Mouse (Mus musculus) midbrain, embryonic 11.5 days (tissue): ENCODE data around the gene Thrb. TPM values are rescaled to one million over a fixed set of nuclear protein-coding genes. Genes with fewer than 3 reads are reported as not detected.

ENCODE experiments used
- ATAC-seq: fragments of 200-750 bp; cut with Nextera tagmentation; 2 replicates; pipeline ENCODE4 v1.8.0; 2017; ENCODE audit warnings: moderate TSS enrichment, moderate library complexity; ENCODE audit not compliant: low FRiP score
- DNase-seq: peaks from one replicate; pipeline ENCODE4 v3.0.0; 2015; ENCODE audit warnings: low spot score; ENCODE audit errors: missing footprints
- H3K27ac ChIP-seq: fragments of 300-500 bp; sonication (generic); 2 replicates; pipeline ENCODE4 v1.5.1; 2014; ENCODE audit warnings: low read depth, low read length
- H3K27me3 ChIP-seq: fragments of 300-500 bp; sonication (generic); 2 replicates; pipeline ENCODE4 v1.6.1; 2014; ENCODE audit warnings: mild to moderate bottlenecking, low read length, moderate library complexity, mixed read lengths; ENCODE audit not compliant: control insufficient read depth, insufficient read depth
- H3K36me3 ChIP-seq: fragments of 300-500 bp; sonication (generic); 2 replicates; pipeline ENCODE4 v1.6.1; 2014; ENCODE audit warnings: mild to moderate bottlenecking, low read length, moderate library complexity, mixed read lengths; ENCODE audit not compliant: control insufficient read depth, insufficient read depth
- H3K4me1 ChIP-seq: fragments of 300-500 bp; sonication (generic); 2 replicates; pipeline ENCODE4 v1.6.1; 2014; ENCODE audit warnings: low read length; ENCODE audit not compliant: control insufficient read depth, insufficient read depth
- H3K4me2 ChIP-seq: fragments of 300-500 bp; sonication (generic); 2 replicates; pipeline ENCODE4 v1.6.1; 2014; ENCODE audit warnings: mild to moderate bottlenecking, moderate library complexity
- H3K4me3 ChIP-seq: fragments of 300-500 bp; sonication (generic); 2 replicates; pipeline ENCODE4 v1.5.1; 2014; ENCODE audit warnings: low read depth, low read length
- H3K9ac ChIP-seq: fragments of 300-500 bp; sonication (generic); 2 replicates; pipeline ENCODE4 v1.6.1; 2014; ENCODE audit warnings: low read length
- H3K9me3 ChIP-seq: fragments of 300-500 bp; sonication (generic); 2 replicates; pipeline ENCODE4 v1.6.1; 2016; ENCODE audit warnings: low read length; ENCODE audit not compliant: control insufficient read depth
- WGBS: fragments of 180-500 bp; shearing (Covaris S2); extraction: QIAGEN DNeasy Blood & Tissue Kit; methylation state at CpG from one replicate; pipeline ENCODE4 v1.1.7; 2014; 5-methylcytosine and 5-hydroxymethylcytosine counted together
- polyA plus RNA-seq: library from polyadenylated mRNA; unstranded; fragments of >200 nt; fragmentation: Nextera tagmentation; extraction: Ambion mirVana; gene quantifications from 2 replicates; pipeline ENCODE4 v1.2.1, GENCODE M21; 2014

The Thrb gene
- polyA plus RNA-seq, 1 experiment from 2014 or later, result 0.82 TPM

GRCm38 (mm10) chr14:17954038-17954437 is 294.0 kb downstream of the Thrb start:
- H3K4me2 ChIP-seq, result no peak overlapping the region
- no peak for ATAC-seq
- H3K36me3 ChIP-seq, result no peaks in the 10 kb centered on the region
- H3K9me3 ChIP-seq, result no peaks in the 10 kb centered on the region
- no peak overlapping the region for H3K9ac ChIP-seq
- no peak for DNase-seq
- H3K4me3 ChIP-seq, result no peak overlapping the region
- H3K27me3 ChIP-seq, result no peaks in the 10 kb centered on the region
- H3K27ac ChIP-seq, result no peak overlapping the region
- WGBS, result 81% methylated on average over 2 of the region's 2 CpGs
- H3K4me1 ChIP-seq, result no peaks in the 10 kb centered on the region

GRCm38 (mm10) chr14:17959901-17960300 is 299.8 kb downstream of the Thrb start:
- Histone ChIP-seq H3K27ac (no peak overlapping the region), H3K4me3 (no peak overlapping the region), H3K36me3 (no peaks in the 10 kb centered on the region), H3K4me2 (no peak overlapping the region), H3K4me1 (no peaks in the 10 kb centered on the region), H3K27me3 (no peaks in the 10 kb centered on the region), H3K9ac (no peak overlapping the region), H3K9me3 (no peaks in the 10 kb centered on the region)
- DNase-seq, result no peak
- WGBS, result 52% methylated on average over 2 of the region's 2 CpGs
- ATAC-seq, result no peak

GRCm38 (mm10) chr14:17967117-17967726 is 307.2 kb downstream of the Thrb start:
- DNase-seq (peak; percentile 86), ATAC-seq (peak; percentile 85)
- no peaks in the 10 kb centered on the region for H3K27me3 ChIP-seq

GRCm38 (mm10) chr14:17972132-17972531 is 312.1 kb downstream of the Thrb start:
- WGBS, result 59% methylated on average over 4 of the region's 4 CpGs
- no peaks in the 10 kb centered on the region for H3K4me1 ChIP-seq
- no peaks in the 10 kb centered on the region for H3K27me3 ChIP-seq
- H3K27ac ChIP-seq, result no peak overlapping the region
- no peak overlapping the region for H3K9ac ChIP-seq
- H3K36me3 ChIP-seq, result no peaks in the 10 kb centered on the region
- ATAC-seq (peak; percentile 21; the same call in 1 of the 2 replicates), DNase-seq (peak; percentile 84)
- no peak overlapping the region for H3K4me2 ChIP-seq
- H3K4me3 ChIP-seq, result no peak overlapping the region
- no peaks in the 10 kb centered on the region for H3K9me3 ChIP-seq

More at GRCm38 (mm10) chr14:17967117-17967726, 307.2 kb downstream of the Thrb start:
- H3K27ac ChIP-seq, result no peak overlapping the region
- WGBS, result 27% methylated on average over 5 of the region's 5 CpGs
- H3K9ac ChIP-seq, result no peak overlapping the region
- no peak overlapping the region for H3K4me2 ChIP-seq
- no peak overlapping the region for H3K4me3 ChIP-seq
- no peaks in the 10 kb centered on the region for H3K9me3 ChIP-seq
- no peaks in the 10 kb centered on the region for H3K4me1 ChIP-seq
- no peaks in the 10 kb centered on the region for H3K36me3 ChIP-seq

- 69% methylated on average over 6 of the region's 6 CpGs for WGBS
- Histone ChIP-seq H3K36me3 (no peaks in the 10 kb centered on the region), H3K27me3 (no peaks in the 10 kb centered on the region), H3K27ac (no peak overlapping the region), H3K4me1 (no peaks in the 10 kb centered on the region), H3K4me2 (no peak overlapping the region), H3K4me3 (no peak overlapping the region), H3K9ac (no peak overlapping the region), H3K9me3 (no peaks in the 10 kb centered on the region)
- DNase-seq (no peak), ATAC-seq (peak; percentile 42)
Measured at GRCm38 (mm10) chr14:17972665-17973064, 312.6 kb downstream of the Thrb start.

- Histone ChIP-seq H3K4me3 (no peak overlapping the region), H3K4me2 (no peak overlapping the region), H3K36me3 (no peaks in the 10 kb centered on the region), H3K27me3 (no peaks in the 10 kb centered on the region), H3K9me3 (no peaks in the 10 kb centered on the region), H3K9ac (no peak overlapping the region), H3K27ac (no peak overlapping the region), H3K4me1 (no peaks in the 10 kb centered on the region)
- ATAC-seq (no peak), DNase-seq (no peak)
- 83% methylated on average over 1 of the region's 1 CpGs for WGBS
Measured at GRCm38 (mm10) chr14:17975786-17976185, 315.7 kb downstream of the Thrb start.

- H3K4me2 ChIP-seq, result no peak overlapping the region
Measured at GRCm38 (mm10) chr14:17978259-17978658, 318.2 kb downstream of the Thrb start.

GRCm38 (mm10) chr14:17981258-17981657 is 321.2 kb downstream of the Thrb start:
- H3K4me3 ChIP-seq, result no peak overlapping the region
- no peak overlapping the region for H3K9ac ChIP-seq
- DNase-seq (no peak), ATAC-seq (no peak)
- WGBS, result 77% methylated on average over 3 of the region's 3 CpGs
- H3K27me3 ChIP-seq, result no peaks in the 10 kb centered on the region
- H3K4me1 ChIP-seq, result no peaks in the 10 kb centered on the region
- no peaks in the 10 kb centered on the region for H3K9me3 ChIP-seq
- no peak overlapping the region for H3K27ac ChIP-seq
- no peak overlapping the region for H3K4me2 ChIP-seq
- H3K36me3 ChIP-seq, result no peaks in the 10 kb centered on the region

More at GRCm38 (mm10) chr14:17978259-17978658, 318.2 kb downstream of the Thrb start:
- DNase-seq (no peak), ATAC-seq (no peak)
- H3K9me3 ChIP-seq, result no peaks in the 10 kb centered on the region
- no peaks in the 10 kb centered on the region for H3K27me3 ChIP-seq
- H3K4me1 ChIP-seq, result no peaks in the 10 kb centered on the region
- H3K9ac ChIP-seq, result no peak overlapping the region
- no peaks in the 10 kb centered on the region for H3K36me3 ChIP-seq
- H3K4me3 ChIP-seq, result no peak overlapping the region
- no peak overlapping the region for H3K27ac ChIP-seq

- no peak overlapping the region for H3K9ac ChIP-seq
- H3K36me3 ChIP-seq, result no peaks in the 10 kb centered on the region
- H3K27me3 ChIP-seq, result no peaks in the 10 kb centered on the region
- DNase-seq (no peak), ATAC-seq (no peak)
- H3K4me1 ChIP-seq, result no peaks in the 10 kb centered on the region
- H3K4me2 ChIP-seq, result no peak overlapping the region
- WGBS, result 91% methylated on average over 5 of the region's 5 CpGs
- no peaks in the 10 kb centered on the region for H3K9me3 ChIP-seq
- no peak overlapping the region for H3K27ac ChIP-seq
- H3K4me3 ChIP-seq, result no peak overlapping the region
Measured at GRCm38 (mm10) chr14:17982017-17982416, 322.0 kb downstream of the Thrb start.
